Comparison of ENCODE assay signal across 8 mouse cellular contexts in the genomic region with DNA sequence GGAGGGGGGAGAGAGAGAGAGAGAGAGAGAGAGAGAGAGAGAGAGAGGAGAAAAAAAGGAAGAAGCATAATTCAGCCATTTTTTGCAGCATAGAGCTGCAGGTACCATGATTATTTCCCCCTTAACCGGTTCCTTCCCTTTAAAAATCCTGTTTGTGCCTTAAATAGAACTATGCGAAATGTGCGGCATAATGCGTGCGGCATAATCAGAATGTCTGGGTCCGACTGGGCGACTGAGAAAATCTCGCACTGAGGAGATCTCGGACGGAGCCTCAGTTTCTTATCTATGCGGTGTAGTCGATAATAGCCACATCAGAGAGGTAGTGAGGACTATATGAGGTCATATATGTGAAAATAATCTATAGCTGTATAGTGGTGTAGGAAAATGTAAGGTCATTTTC. TPM values are rescaled to one million over a fixed set of nuclear protein-coding genes. Genes with fewer than 3 reads are reported as not detected.
DNase-seq lines count a peak whose midpoint lies in the region; ATAC-seq and TF ChIP-seq lines count a peak whose summit lies in the region.

No protein-coding gene starts in this region.

- H3K4me2 ChIP-seq in kidney, embryonic 15.5 days = peak overlapping the region; percentile 60
- H3K4me2 ChIP-seq in forebrain, postnatal 0 days (ENCODE audit: low read depth) = peak overlapping the region; percentile 44
- peak overlapping the region; percentile 81 for H3K4me2 ChIP-seq in liver, embryonic 16.5 days (ENCODE audit: low read depth, low read length)

- TF ChIP-seq CTCF in forebrain, postnatal 0 days (IDR thresholded peaks at IDR 0.05; ENCODE audit: low read depth) = no peak

- H3K4me1 ChIP-seq in kidney, embryonic 15.5 days = no peaks in the 10 kb centered on the region
- H3K4me1 ChIP-seq in forebrain, postnatal 0 days (ENCODE audit: insufficient read depth) = no peaks in the 10 kb centered on the region
- no peaks in the 10 kb centered on the region; the same call in 1 of the 2 replicates for H3K4me1 ChIP-seq in liver, embryonic 16.5 days (ENCODE audit: control insufficient read depth, low read depth, low read length)

- no peak overlapping the region for H3K27ac ChIP-seq in kidney, embryonic 15.5 days
- H3K27ac ChIP-seq in forebrain, postnatal 0 days (ENCODE audit: low read depth, low read length) = peak overlapping the region; percentile 84; the same call in 1 of the 2 replicates
- no peak overlapping the region for H3K27ac ChIP-seq in liver, embryonic 16.5 days (ENCODE audit: low read length)

- WGBS in kidney, embryonic 15.5 days = 29% methylated on average over 12 of the region's 12 CpGs
- 28% methylated on average over 12 of the region's 12 CpGs for WGBS in forebrain, postnatal 0 days
- 20% methylated on average over 12 of the region's 12 CpGs for WGBS in liver, embryonic 16.5 days (ENCODE audit: insufficient replicate concordance)

- H3K4me3 ChIP-seq in kidney, embryonic 15.5 days (replicated peaks) = peak overlapping the region; percentile 65
- H3K4me3 ChIP-seq in forebrain, postnatal 0 days (ENCODE audit: low read depth, low read length) = peak overlapping the region; percentile 58
- H3K4me3 ChIP-seq in liver, embryonic 16.5 days (ENCODE audit: low read depth, low read length) = peak overlapping the region; percentile 77

- peaks cover 71% of the 10 kb centered on the region for H3K27me3 ChIP-seq in kidney, embryonic 15.5 days
- H3K27me3 ChIP-seq in forebrain, postnatal 0 days (ENCODE audit: insufficient read depth, low read length) = no peaks in the 10 kb centered on the region; the same call in 1 of the 2 replicates
- H3K27me3 ChIP-seq in liver, embryonic 16.5 days (ENCODE audit: control insufficient read depth, insufficient read depth, low read depth, low read length) = peaks cover 11% of the 10 kb centered on the region

- H3K9ac ChIP-seq in kidney, embryonic 15.5 days = peak overlapping the region; percentile 63; the same call in 1 of the 2 replicates
- H3K9ac ChIP-seq in forebrain, postnatal 0 days = peak overlapping the region; percentile 68
- peak overlapping the region; percentile 78 for H3K9ac ChIP-seq in liver, embryonic 16.5 days (ENCODE audit: low read depth, low read length)

- no peaks in the 10 kb centered on the region for H3K9me3 ChIP-seq in kidney, embryonic 15.5 days (replicated peaks)
- no peaks in the 10 kb centered on the region for H3K9me3 ChIP-seq in forebrain, postnatal 0 days (ENCODE audit: low read length)
- H3K9me3 ChIP-seq in liver, embryonic 16.5 days (replicated peaks; ENCODE audit: control insufficient read depth, low read length) = no peaks in the 10 kb centered on the region

- no peaks in the 10 kb centered on the region for H3K36me3 ChIP-seq in kidney, embryonic 15.5 days
- H3K36me3 ChIP-seq in forebrain, postnatal 0 days (ENCODE audit: insufficient read depth) = no peaks in the 10 kb centered on the region
- H3K36me3 ChIP-seq in liver, embryonic 16.5 days (ENCODE audit: control insufficient read depth, insufficient read depth) = no peaks in the 10 kb centered on the region

- DNase-seq in kidney, postnatal 36 days = no peak
- DNase-seq in MEL-GATA-1-ER (ENCODE audit: extremely low read depth, low read depth) = peak; percentile 55
- peak; percentile 3 for DNase-seq in forebrain, postnatal 0 days
- no peak for DNase-seq in layer of hippocampus, postnatal 10 days (ENCODE audit: low spot score in 2 of 2)
- no peak for DNase-seq in layer of hippocampus, postnatal 36 days

- ATAC-seq in kidney, embryonic 15.5 days (replicated peaks; ENCODE audit: low FRiP score) = no peak
- no peak for ATAC-seq in forebrain, postnatal 0 days
- ATAC-seq in liver, embryonic 16.5 days (ENCODE audit: low read depth) = no peak
- ATAC-seq in frontal cortex, adult (ENCODE audit: low TSS enrichment) = no peak

RNA-seq across cellular contexts. Expression of a gene that starts 1.2 kb away (rescaled TPM):
- polyA plus RNA-seq in kidney, embryonic 15.5 days (2015; fragmentation: Nextera tagmentation; extraction: Ambion mirVana) = 8.3 and 9.3 TPM in 2 replicates
- 14.8 and 20.5 TPM in 2 replicates for total RNA-seq in forebrain, postnatal 0 days (2014; rRNA removed)
- 6.1 and 7.3 TPM in 2 replicates for polyA plus RNA-seq in forebrain, postnatal 0 days (2015; fragmentation: Nextera tagmentation; extraction: Ambion mirVana)
- 3.2 and 3.5 TPM in 2 replicates for polyA plus RNA-seq in liver, embryonic 16.5 days (2015; fragmentation: Nextera tagmentation; extraction: Ambion mirVana)
- 10 to 100 TPM; 23.8 to 24.5 TPM for total RNA-seq in layer of hippocampus, postnatal 10 days (2021)
- total RNA-seq in layer of hippocampus, postnatal 36 days (2021) = 10 to 100 TPM; 26.0 to 29.3 TPM

RNA-seq across cellular contexts. Expression of a gene that starts 22.9 kb away (rescaled TPM):
- polyA plus RNA-seq in kidney, embryonic 15.5 days (2015; fragmentation: Nextera tagmentation; extraction: Ambion mirVana) = 74.7 and 79.2 TPM in 2 replicates
- total RNA-seq in forebrain, postnatal 0 days (2014; rRNA removed) = 212 and 233 TPM in 2 replicates
- 68.4 and 94.9 TPM in 2 replicates for polyA plus RNA-seq in forebrain, postnatal 0 days (2015; fragmentation: Nextera tagmentation; extraction: Ambion mirVana)
- 35.0 and 37.6 TPM in 2 replicates for polyA plus RNA-seq in liver, embryonic 16.5 days (2015; fragmentation: Nextera tagmentation; extraction: Ambion mirVana)
- total RNA-seq in layer of hippocampus, postnatal 10 days (2021) = 100 to 1,000 TPM; 124 to 175 TPM
- total RNA-seq in layer of hippocampus, postnatal 36 days (2021) = 100 to 1,000 TPM in 1 of 2 experiments, 10 to 100 TPM in 1; 96.1 to 148 TPM

Comparison
In these comparisons a context has a peak if more than half of its experiments do, and no peak if none do; other contexts are left out.
1. DNase-seq: peak in MEL-GATA-1-ER (single experiment) and forebrain, postnatal 0 days (single experiment); none in kidney, postnatal 36 days (0 of 2), layer of hippocampus, postnatal 10 days (0 of 2) and layer of hippocampus, postnatal 36 days (0 of 2).
2. Peak in every context shown above with its lines, with median percentiles within 50 percentile points of each other: H3K4me2 ChIP-seq, H3K4me3 ChIP-seq and H3K9ac ChIP-seq.